ENCODE assay signal across 13 mouse cellular contexts in the genomic region with DNA sequence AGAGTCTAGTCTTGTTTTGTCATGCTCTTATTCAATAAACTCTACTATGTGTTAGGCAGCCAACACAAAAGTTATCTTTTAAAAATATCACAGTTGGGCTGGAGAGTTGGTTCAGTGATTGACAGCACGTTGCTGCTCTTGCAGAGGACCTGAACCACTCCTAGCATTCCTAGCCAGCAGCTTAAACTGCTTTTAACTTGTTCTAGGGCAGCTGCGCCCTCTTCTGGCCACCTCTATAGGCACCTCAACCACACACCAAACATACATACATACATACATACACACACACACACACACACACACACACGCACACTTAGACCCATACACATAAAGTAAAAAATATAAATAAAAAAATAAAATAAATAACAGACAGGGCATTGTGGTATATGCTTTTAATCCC.
DNase-seq lines count a peak whose midpoint lies in the region; ATAC-seq lines count a peak whose summit lies in the region.
"Had no signal": no experiment of that assay in that cellular context is flagged by ENCODE, and none has a peak within 500 bp of the region (broad histone marks: within the 10 kb centered on the region; RNA-seq: fewer than 3 reads in every experiment).

No protein-coding gene starts in this region.

- no peaks in the 10 kb centered on the region for H3K9me3 ChIP-seq in kidney, embryonic 15.5 days (replicated peaks)

- no peaks in the 10 kb centered on the region for H3K36me3 ChIP-seq in kidney, embryonic 15.5 days

- DNase-seq in cerebellum, postnatal 10 days = peak; percentile 25 to 28
- peak; percentile 42 to 43 for DNase-seq in kidney, postnatal 4 days
- DNase-seq in 416B (ENCODE audit: low read depth) (peak; percentile 56), ZHBTc4 (ENCODE audit: low read depth, low spot score) (peak; percentile 71)
- no peak for DNase-seq in testis, postnatal 14 days (ENCODE audit: low spot score)
- DNase-seq in gastrocnemius, postnatal 14 days = no peak
- DNase-seq: cerebellum, adult 8-10 months; gastrocnemius, postnatal 25 days; heart, postnatal 4 days; left cerebral cortex, postnatal 4 days; lung, postnatal 10 days had no signal

- intact Hi-C loops in gastrocnemius, postnatal 14 days (cut with DNase I; ENCODE audit: low total_unique reads) = no loop called here

- 80% methylated on average over 3 of the region's 3 CpGs for WGBS in kidney, embryonic 15.5 days

- no peak overlapping the region for H3K9ac ChIP-seq in kidney, embryonic 15.5 days

- no peak overlapping the region for H3K4me3 ChIP-seq in kidney, embryonic 15.5 days (replicated peaks)

- H3K27ac ChIP-seq in kidney, embryonic 15.5 days = no peak overlapping the region

- H3K4me1 ChIP-seq in kidney, embryonic 15.5 days = peaks cover 5% of the 10 kb centered on the region; the same call in 1 of the 2 replicates

- H3K4me2 ChIP-seq in kidney, embryonic 15.5 days = no peak overlapping the region

- no peaks in the 10 kb centered on the region for H3K27me3 ChIP-seq in kidney, embryonic 15.5 days

- ATAC-seq in cerebellum, adult (ENCODE audit: insufficient number of reproducible peaks, low FRiP score, low TSS enrichment) = no peak
- no peak for ATAC-seq in kidney, embryonic 15.5 days (replicated peaks; ENCODE audit: low FRiP score)

Comparison
In these comparisons a context has a peak if more than half of its experiments do, and no peak if none do; other contexts are left out.
1. DNase-seq: peak in cerebellum, postnatal 10 days (2 of 2), kidney, postnatal 4 days (2 of 2), 416B (single experiment) and ZHBTc4 (single experiment); none in testis, postnatal 14 days (single experiment) and gastrocnemius, postnatal 14 days (single experiment).